ENCODE assay signal across 24 mouse cellular contexts in the genomic region with DNA sequence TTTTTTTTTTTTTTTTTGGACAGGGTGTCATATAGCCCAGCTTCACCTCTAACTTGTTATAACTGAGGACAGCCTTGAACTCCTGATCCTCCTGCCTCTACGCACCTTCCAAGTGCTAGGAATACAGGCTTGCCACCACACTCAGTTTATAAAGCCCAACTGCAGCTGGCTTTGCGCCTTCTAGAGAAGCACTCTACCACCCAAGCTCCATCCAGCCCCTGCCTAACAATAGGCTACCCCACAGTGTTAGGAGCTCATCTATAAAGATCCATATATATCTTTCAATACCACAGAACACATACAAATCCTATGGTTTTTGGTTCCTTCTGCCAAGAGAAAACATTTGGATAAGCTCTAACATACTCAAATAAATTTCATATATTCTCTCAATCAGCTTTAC. TPM values are rescaled to one million over a fixed set of nuclear protein-coding genes. Genes with fewer than 3 reads are reported as not detected.
DNase-seq lines count a peak whose midpoint lies in the region; ATAC-seq and TF ChIP-seq lines count a peak whose summit lies in the region.
"Had no signal": no experiment of that assay in that cellular context is flagged by ENCODE, and none has a peak within 500 bp of the region (broad histone marks: within the 10 kb centered on the region; RNA-seq: fewer than 3 reads in every experiment).

No protein-coding gene starts in this region.

- no peaks in the 10 kb centered on the region for H3K27me3 ChIP-seq in hindbrain, postnatal 0 days (ENCODE audit: insufficient read depth, low read length)
- H3K27me3 ChIP-seq in hindbrain, embryonic 16.5 days (replicated peaks; ENCODE audit: control insufficient read depth, insufficient read depth, low read length) = no peaks in the 10 kb centered on the region
- no peaks in the 10 kb centered on the region for H3K27me3 ChIP-seq in midbrain, postnatal 0 days (ENCODE audit: insufficient read depth, low read length)
- H3K27me3 ChIP-seq in midbrain, embryonic 10.5 days (ENCODE audit: low read depth, poor library complexity, severe bottlenecking) = no peaks in the 10 kb centered on the region
- H3K27me3 ChIP-seq in lung, postnatal 0 days (replicated peaks; ENCODE audit: insufficient read depth, low read length) = no peaks in the 10 kb centered on the region
- H3K27me3 ChIP-seq: heart, embryonic 13.5 days; liver, embryonic 15.5 days; lung, embryonic 15.5 days; neural tube, embryonic 12.5 days had no signal

- 68% methylated on average over 2 of the region's 2 CpGs for WGBS in hindbrain, postnatal 0 days
- WGBS in hindbrain, embryonic 16.5 days = 90% methylated on average over 2 of the region's 2 CpGs
- 94% methylated on average over 2 of the region's 2 CpGs for WGBS in midbrain, postnatal 0 days
- 90% methylated on average over 2 of the region's 2 CpGs for WGBS in midbrain, embryonic 10.5 days
- 87% methylated on average over 2 of the region's 2 CpGs for WGBS in lung, postnatal 0 days

- no peaks in the 10 kb centered on the region for H3K4me1 ChIP-seq in hindbrain, postnatal 0 days (ENCODE audit: insufficient read depth, low read length)
- no peaks in the 10 kb centered on the region for H3K4me1 ChIP-seq in hindbrain, embryonic 16.5 days (ENCODE audit: control insufficient read depth, insufficient read depth, low read depth, low read length)
- H3K4me1 ChIP-seq in midbrain, postnatal 0 days (ENCODE audit: insufficient read depth, low read length) = no peaks in the 10 kb centered on the region
- peaks cover 5% of the 10 kb centered on the region; the same call in 1 of the 2 replicates for H3K4me1 ChIP-seq in midbrain, embryonic 10.5 days
- no peaks in the 10 kb centered on the region for H3K4me1 ChIP-seq in lung, postnatal 0 days (ENCODE audit: insufficient read depth, low read depth, low read length)
- H3K4me1 ChIP-seq: heart, embryonic 13.5 days; neural tube, embryonic 12.5 days had no signal

- peaks cover 35% of the 10 kb centered on the region for H3K36me3 ChIP-seq in hindbrain, postnatal 0 days (ENCODE audit: insufficient read depth, low read length)
- peaks cover 35% of the 10 kb centered on the region for H3K36me3 ChIP-seq in hindbrain, embryonic 16.5 days (ENCODE audit: control insufficient read depth, insufficient read depth, low read length)
- peaks cover 66% of the 10 kb centered on the region for H3K36me3 ChIP-seq in midbrain, postnatal 0 days (ENCODE audit: insufficient read depth, low read length)
- H3K36me3 ChIP-seq in midbrain, embryonic 10.5 days = peaks cover 46% of the 10 kb centered on the region
- H3K36me3 ChIP-seq in lung, postnatal 0 days (ENCODE audit: insufficient read depth, low read length) = no peaks in the 10 kb centered on the region
- H3K36me3 ChIP-seq: liver, embryonic 15.5 days had no signal

- peak; percentile 66 to 67 for DNase-seq in cerebellum, postnatal 10 days
- no peak for DNase-seq in cerebellum, adult 11-12 months
- peak; percentile 15 for DNase-seq in hindbrain, postnatal 0 days (ENCODE audit: low spot score)
- peak; percentile 24 for DNase-seq in midbrain, postnatal 0 days (ENCODE audit: low spot score)
- no peak for DNase-seq in midbrain, embryonic 10.5 days (ENCODE audit: low spot score)
- DNase-seq in lung, postnatal 0 days (ENCODE audit: low spot score) = no peak
- DNase-seq in lung, postnatal 36 days = no peak
- DNase-seq: adrenal gland, postnatal 14 days; gastrocnemius, postnatal 14 days; heart, adult 11 months; heart, postnatal 14 days; kidney, adult 2 months; liver had no signal

- no peak for TF ChIP-seq CTCF in hindbrain, postnatal 0 days (IDR thresholded peaks at IDR 0.05; ENCODE audit: low read depth)
- no peak for TF ChIP-seq CTCF in midbrain, postnatal 0 days (IDR thresholded peaks at IDR 0.05)
- TF ChIP-seq CTCF in lung, postnatal 0 days (IDR thresholded peaks at IDR 0.05) = no peak

- no peaks in the 10 kb centered on the region for H3K9me3 ChIP-seq in hindbrain, postnatal 0 days (ENCODE audit: low read length)
- H3K9me3 ChIP-seq in hindbrain, embryonic 16.5 days (ENCODE audit: control insufficient read depth, low read length) = no peaks in the 10 kb centered on the region
- no peaks in the 10 kb centered on the region for H3K9me3 ChIP-seq in midbrain, postnatal 0 days (ENCODE audit: low read length)
- no peaks in the 10 kb centered on the region for H3K9me3 ChIP-seq in midbrain, embryonic 10.5 days (replicated peaks)
- H3K9me3 ChIP-seq in lung, postnatal 0 days (ENCODE audit: low read length) = no peaks in the 10 kb centered on the region
- H3K9me3 ChIP-seq: embryonic facial prominence, embryonic 10.5 days; heart, embryonic 13.5 days; liver, embryonic 15.5 days; lung, embryonic 15.5 days; neural tube, embryonic 12.5 days had no signal

- H3K4me3 ChIP-seq in hindbrain, postnatal 0 days (ENCODE audit: low read length) = no peak overlapping the region
- no peak overlapping the region for H3K4me3 ChIP-seq in hindbrain, embryonic 16.5 days (ENCODE audit: low read length)
- H3K4me3 ChIP-seq in midbrain, postnatal 0 days (ENCODE audit: low read depth, low read length) = no peak overlapping the region
- H3K4me3 ChIP-seq in midbrain, embryonic 10.5 days = no peak overlapping the region
- H3K4me3 ChIP-seq in lung, postnatal 0 days (ENCODE audit: low read depth, low read length) = no peak overlapping the region
- H3K4me3 ChIP-seq: embryonic facial prominence, embryonic 10.5 days; heart, embryonic 13.5 days; liver, embryonic 15.5 days; lung, embryonic 15.5 days; neural tube, embryonic 12.5 days had no signal

- H3K27ac ChIP-seq in hindbrain, postnatal 0 days = peak overlapping the region; percentile 78
- H3K27ac ChIP-seq in hindbrain, embryonic 16.5 days (ENCODE audit: low read depth, low read length) = no peak overlapping the region
- H3K27ac ChIP-seq in midbrain, postnatal 0 days (ENCODE audit: low read depth, low read length) = no peak overlapping the region
- no peak overlapping the region for H3K27ac ChIP-seq in midbrain, embryonic 10.5 days (replicated peaks)
- H3K27ac ChIP-seq in lung, postnatal 0 days (ENCODE audit: low read length) = no peak overlapping the region
- H3K27ac ChIP-seq: embryonic facial prominence, embryonic 10.5 days; heart, embryonic 13.5 days; kidney, postnatal 0 days; liver, embryonic 15.5 days; macrophage; neural tube, embryonic 12.5 days had no signal

- TF ChIP-seq EP300 in lung, postnatal 0 days (IDR thresholded peaks at IDR 0.05) = no peak

- no peak overlapping the region for H3K4me2 ChIP-seq in hindbrain, postnatal 0 days (ENCODE audit: low read depth, low read length)
- H3K4me2 ChIP-seq in hindbrain, embryonic 16.5 days (ENCODE audit: low read length) = no peak overlapping the region
- H3K4me2 ChIP-seq in midbrain, postnatal 0 days (ENCODE audit: low read depth, low read length, poor library complexity, severe bottlenecking) = no peak overlapping the region
- H3K4me2 ChIP-seq in lung, postnatal 0 days (replicated peaks; ENCODE audit: low read depth, low read length) = no peak overlapping the region
- H3K4me2 ChIP-seq: heart, embryonic 13.5 days; liver, embryonic 15.5 days; neural tube, embryonic 12.5 days had no signal

- no peak overlapping the region for H3K9ac ChIP-seq in hindbrain, postnatal 0 days (replicated peaks; ENCODE audit: low read length)
- H3K9ac ChIP-seq in hindbrain, embryonic 16.5 days (ENCODE audit: low read depth, low read length) = no peak overlapping the region
- H3K9ac ChIP-seq in midbrain, postnatal 0 days (replicated peaks; ENCODE audit: low read length, poor library complexity, severe bottlenecking) = no peak overlapping the region
- no peak overlapping the region for H3K9ac ChIP-seq in lung, postnatal 0 days (replicated peaks; ENCODE audit: low read depth)
- H3K9ac ChIP-seq: heart, embryonic 13.5 days; liver, embryonic 15.5 days; lung, embryonic 15.5 days; neural tube, embryonic 12.5 days had no signal

- ATAC-seq in hindbrain, postnatal 0 days = no peak; the same call in 1 of the 2 replicates
- no peak for ATAC-seq in hindbrain, embryonic 16.5 days
- ATAC-seq in midbrain, postnatal 0 days (ENCODE audit: low FRiP score) = no peak
- ATAC-seq in lung, postnatal 0 days = no peak

RNA-seq across cellular contexts. Expression of a gene that starts 30.5 kb away (rescaled TPM):
- 142 and 149 TPM in 2 replicates for total RNA-seq in hindbrain, postnatal 0 days (2014; rRNA removed)
- 318 and 348 TPM in 2 replicates for polyA plus RNA-seq in hindbrain, postnatal 0 days (2015; fragmentation: Nextera tagmentation; extraction: Ambion mirVana)
- polyA plus RNA-seq in hindbrain, embryonic 16.5 days (2015; fragmentation: Nextera tagmentation; extraction: Ambion mirVana) = 357 and 362 TPM in 2 replicates
- 185 and 264 TPM in 2 replicates for total RNA-seq in midbrain, postnatal 0 days (2014; rRNA removed)
- 424 and 430 TPM in 2 replicates for polyA plus RNA-seq in midbrain, postnatal 0 days (2015; fragmentation: Nextera tagmentation; extraction: Ambion mirVana)
- polyA plus RNA-seq in midbrain, embryonic 10.5 days (2016; fragmentation: Nextera tagmentation; extraction: Ambion mirVana) = 31.4 and 45.6 TPM in 2 replicates
- 22.2 and 22.4 TPM in 2 replicates for polyA plus RNA-seq in lung, postnatal 0 days (2015; fragmentation: Nextera tagmentation; extraction: Ambion mirVana)

RNA-seq across cellular contexts. Expression of a gene that starts 32.3 kb away (rescaled TPM):
- 0.16 and 0.40 TPM in 2 replicates for total RNA-seq in hindbrain, postnatal 0 days (2014; rRNA removed)
- 0.64 and 1.1 TPM in 2 replicates for polyA plus RNA-seq in hindbrain, postnatal 0 days (2015; fragmentation: Nextera tagmentation; extraction: Ambion mirVana)
- 0.75 and 1.1 TPM in 2 replicates for polyA plus RNA-seq in hindbrain, embryonic 16.5 days (2015; fragmentation: Nextera tagmentation; extraction: Ambion mirVana)
- 0.19 and 1.4 TPM in 2 replicates for total RNA-seq in midbrain, postnatal 0 days (2014; rRNA removed)
- polyA plus RNA-seq in midbrain, postnatal 0 days (2015; fragmentation: Nextera tagmentation; extraction: Ambion mirVana) = 0.48 and 1.1 TPM in 2 replicates
- polyA plus RNA-seq in midbrain, embryonic 10.5 days (2016; fragmentation: Nextera tagmentation; extraction: Ambion mirVana) = 0.90 and 1.2 TPM in 2 replicates
- 2.2 and 5.2 TPM in 2 replicates for polyA plus RNA-seq in lung, postnatal 0 days (2015; fragmentation: Nextera tagmentation; extraction: Ambion mirVana)
- total RNA-seq: adrenal gland, postnatal 14 days; monocyte, adult 5-6 weeks had no signal
- polyA plus RNA-seq: kidney, adult 2 months; large intestine, adult 2 months; liver, embryonic 15.5 days; macrophage; spleen, adult 2 months had no signal

RNA-seq across cellular contexts. Expression of a gene that starts 40.9 kb away (rescaled TPM):
- total RNA-seq in hindbrain, postnatal 0 days (2014; rRNA removed) = 0.75 and 2.9 TPM in 2 replicates
- polyA plus RNA-seq in hindbrain, postnatal 0 days (2015; fragmentation: Nextera tagmentation; extraction: Ambion mirVana) = 4.0 and 4.4 TPM in 2 replicates
- 6.5 and 6.8 TPM in 2 replicates for polyA plus RNA-seq in hindbrain, embryonic 16.5 days (2015; fragmentation: Nextera tagmentation; extraction: Ambion mirVana)
- total RNA-seq in midbrain, postnatal 0 days (2014; rRNA removed) = 2.1 and 2.7 TPM in 2 replicates
- polyA plus RNA-seq in midbrain, postnatal 0 days (2015; fragmentation: Nextera tagmentation; extraction: Ambion mirVana) = 3.8 and 3.9 TPM in 2 replicates
- polyA plus RNA-seq in midbrain, embryonic 10.5 days (2016; fragmentation: Nextera tagmentation; extraction: Ambion mirVana) = 5.2 TPM in 2 replicates
- polyA plus RNA-seq in lung, postnatal 0 days (2015; fragmentation: Nextera tagmentation; extraction: Ambion mirVana) = 2.9 and 3.3 TPM in 2 replicates

RNA-seq across cellular contexts. Expression of a gene that starts 41.1 kb away (rescaled TPM):
- total RNA-seq in hindbrain, postnatal 0 days (2014; rRNA removed) = 0.78 and 1.6 TPM in 2 replicates
- polyA plus RNA-seq in hindbrain, postnatal 0 days (2015; fragmentation: Nextera tagmentation; extraction: Ambion mirVana) = 0.58 and 0.76 TPM in 2 replicates
- polyA plus RNA-seq in hindbrain, embryonic 16.5 days (2015; fragmentation: Nextera tagmentation; extraction: Ambion mirVana) = 0.53 and 0.60 TPM in 2 replicates
- total RNA-seq in midbrain, postnatal 0 days (2014; rRNA removed) = 0.90 and 3.2 TPM in 2 replicates
- 0.32 and 0.44 TPM in 2 replicates for polyA plus RNA-seq in midbrain, postnatal 0 days (2015; fragmentation: Nextera tagmentation; extraction: Ambion mirVana)
- polyA plus RNA-seq in midbrain, embryonic 10.5 days (2016; fragmentation: Nextera tagmentation; extraction: Ambion mirVana) = 0.31 TPM in 2 replicates
- 1.8 and 2.4 TPM in 2 replicates for polyA plus RNA-seq in lung, postnatal 0 days (2015; fragmentation: Nextera tagmentation; extraction: Ambion mirVana)
- total RNA-seq: adrenal gland, postnatal 14 days; gastrocnemius, postnatal 14 days; monocyte, adult 5-6 weeks had no signal
- polyA plus RNA-seq: liver, embryonic 15.5 days; macrophage had no signal

RNA-seq across cellular contexts. Expression of a gene that starts 59.4 kb away (rescaled TPM):
- 49.8 and 52.7 TPM in 2 replicates for total RNA-seq in hindbrain, postnatal 0 days (2014; rRNA removed)
- 20.8 and 23.5 TPM in 2 replicates for polyA plus RNA-seq in hindbrain, postnatal 0 days (2015; fragmentation: Nextera tagmentation; extraction: Ambion mirVana)
- polyA plus RNA-seq in hindbrain, embryonic 16.5 days (2015; fragmentation: Nextera tagmentation; extraction: Ambion mirVana) = 31.7 and 37.0 TPM in 2 replicates
- total RNA-seq in midbrain, postnatal 0 days (2014; rRNA removed) = 39.5 and 40.9 TPM in 2 replicates
- 17.7 and 18.1 TPM in 2 replicates for polyA plus RNA-seq in midbrain, postnatal 0 days (2015; fragmentation: Nextera tagmentation; extraction: Ambion mirVana)
- 23.5 and 25.5 TPM in 2 replicates for polyA plus RNA-seq in midbrain, embryonic 10.5 days (2016; fragmentation: Nextera tagmentation; extraction: Ambion mirVana)
- polyA plus RNA-seq in lung, postnatal 0 days (2015; fragmentation: Nextera tagmentation; extraction: Ambion mirVana) = 121 and 150 TPM in 2 replicates

Comparison
In these comparisons a context has a peak if more than half of its experiments do, and no peak if none do; other contexts are left out.
1. DNase-seq: peak in cerebellum, postnatal 10 days (2 of 2), hindbrain, postnatal 0 days (single experiment) and midbrain, postnatal 0 days (single experiment); none in cerebellum, adult 11-12 months (single experiment), midbrain, embryonic 10.5 days (single experiment), lung, postnatal 0 days (single experiment) and lung, postnatal 36 days (single experiment).